8 mouse cellular contexts compared by ENCODE assay signal in genomic region chr8:127440161-127440833, GRCm38 (mm10).
A peak's percentile ranks its signal among the peaks of the same experiment; 100 is the strongest.
DNase-seq lines count a peak whose midpoint lies in the region; ATAC-seq lines count a peak whose summit lies in the region.

No protein-coding gene starts in this region.

- H3K9me3 ChIP-seq in midbrain, embryonic 14.5 days (ENCODE audit: control insufficient read depth, low read length): no peaks in the 10 kb centered on the region
- H3K9me3 ChIP-seq in midbrain, embryonic 13.5 days: no peaks in the 10 kb centered on the region
- no peaks in the 10 kb centered on the region for H3K9me3 ChIP-seq in forebrain, embryonic 14.5 days (replicated peaks; ENCODE audit: control insufficient read depth, low read length)
- H3K9me3 ChIP-seq in kidney, embryonic 15.5 days (replicated peaks): no peaks in the 10 kb centered on the region

- peaks cover 13% of the 10 kb centered on the region; the same call in 1 of the 2 replicates for H3K4me1 ChIP-seq in midbrain, embryonic 14.5 days (ENCODE audit: control insufficient read depth, insufficient read depth, low read length)
- peaks cover 24% of the 10 kb centered on the region for H3K4me1 ChIP-seq in midbrain, embryonic 13.5 days (replicated peaks)
- H3K4me1 ChIP-seq in forebrain, embryonic 14.5 days (ENCODE audit: control insufficient read depth, insufficient read depth, low read length): peaks cover 9% of the 10 kb centered on the region
- H3K4me1 ChIP-seq in kidney, embryonic 15.5 days: peaks cover 38% of the 10 kb centered on the region

- H3K4me2 ChIP-seq in midbrain, embryonic 14.5 days (ENCODE audit: low read length): no peak overlapping the region
- no peak overlapping the region for H3K4me2 ChIP-seq in midbrain, embryonic 13.5 days (replicated peaks)
- no peak overlapping the region for H3K4me2 ChIP-seq in forebrain, embryonic 14.5 days (ENCODE audit: low read length)
- peak overlapping the region; percentile 43 for H3K4me2 ChIP-seq in kidney, embryonic 15.5 days

- no peak for DNase-seq in midbrain, embryonic 14.5 days
- DNase-seq in forebrain, embryonic 14.5 days (ENCODE audit: low spot score): peak; percentile 23
- DNase-seq in spleen, postnatal 4 days (ENCODE audit: low spot score in 2 of 2): no peak
- no peak for DNase-seq in cerebellum, adult 9-11 months

- ATAC-seq in midbrain, embryonic 14.5 days (ENCODE audit: low FRiP score, low TSS enrichment): no peak
- no peak for ATAC-seq in midbrain, embryonic 13.5 days
- ATAC-seq in forebrain, embryonic 14.5 days: peak; percentile 19; the same call in 1 of the 2 replicates
- no peak; the same call in 1 of the 2 replicates for ATAC-seq in kidney, embryonic 15.5 days (replicated peaks; ENCODE audit: low FRiP score)
- peak; percentile 8; the same call in 1 of the 2 replicates for ATAC-seq in megakaryocyte, adult 5-6 weeks (ENCODE audit: poor library complexity, severe bottlenecking)
- ATAC-seq in activated CD4-positive, CD25-positive, alpha-beta regulatory T cell, adult 4 months: no peak

- no peak overlapping the region for H3K4me3 ChIP-seq in midbrain, embryonic 14.5 days (replicated peaks; ENCODE audit: low read depth, low read length)
- no peak overlapping the region for H3K4me3 ChIP-seq in midbrain, embryonic 13.5 days (replicated peaks)
- H3K4me3 ChIP-seq in forebrain, embryonic 14.5 days (ENCODE audit: low read depth, low read length): no peak overlapping the region
- peak overlapping the region; percentile 32 for H3K4me3 ChIP-seq in kidney, embryonic 15.5 days (replicated peaks)

- H3K27me3 ChIP-seq in midbrain, embryonic 14.5 days (ENCODE audit: control insufficient read depth, insufficient read depth, low read length): no peaks in the 10 kb centered on the region
- H3K27me3 ChIP-seq in midbrain, embryonic 13.5 days: no peaks in the 10 kb centered on the region
- H3K27me3 ChIP-seq in forebrain, embryonic 14.5 days (replicated peaks; ENCODE audit: control insufficient read depth, insufficient read depth, low read length): no peaks in the 10 kb centered on the region
- no peaks in the 10 kb centered on the region for H3K27me3 ChIP-seq in kidney, embryonic 15.5 days

- H3K36me3 ChIP-seq in midbrain, embryonic 14.5 days (ENCODE audit: control insufficient read depth, insufficient read depth, low read length): no peaks in the 10 kb centered on the region
- H3K36me3 ChIP-seq in midbrain, embryonic 13.5 days: no peaks in the 10 kb centered on the region; the same call in 1 of the 2 replicates
- H3K36me3 ChIP-seq in forebrain, embryonic 14.5 days (ENCODE audit: control insufficient read depth, insufficient read depth, low read length): no peaks in the 10 kb centered on the region
- H3K36me3 ChIP-seq in kidney, embryonic 15.5 days: peaks cover 10% of the 10 kb centered on the region; the same call in 1 of the 2 replicates

- H3K27ac ChIP-seq in midbrain, embryonic 14.5 days (replicated peaks; ENCODE audit: low read depth, low read length): peak overlapping the region; percentile 32; the same call in 1 of the 2 replicates
- H3K27ac ChIP-seq in midbrain, embryonic 13.5 days: no peak overlapping the region
- no peak overlapping the region for H3K27ac ChIP-seq in forebrain, embryonic 14.5 days (ENCODE audit: low read depth, low read length)
- peak overlapping the region; percentile 88 for H3K27ac ChIP-seq in kidney, embryonic 15.5 days

- no peak overlapping the region for H3K9ac ChIP-seq in midbrain, embryonic 14.5 days (replicated peaks; ENCODE audit: low read length)
- no peak overlapping the region for H3K9ac ChIP-seq in midbrain, embryonic 13.5 days (replicated peaks)
- no peak overlapping the region for H3K9ac ChIP-seq in forebrain, embryonic 14.5 days (ENCODE audit: low read length)
- H3K9ac ChIP-seq in kidney, embryonic 15.5 days: peak overlapping the region; percentile 21; the same call in 1 of the 2 replicates

- WGBS in midbrain, embryonic 14.5 days: 85% methylated on average over 9 of the region's 9 CpGs
- 85% methylated on average over 9 of the region's 9 CpGs for WGBS in midbrain, embryonic 13.5 days
- WGBS in forebrain, embryonic 14.5 days: 83% methylated on average over 9 of the region's 9 CpGs
- 78% methylated on average over 9 of the region's 9 CpGs for WGBS in kidney, embryonic 15.5 days

Comparison
In these comparisons a context has a peak if more than half of its experiments do, and no peak if none do; other contexts are left out.
1. H3K27ac ChIP-seq: peak in midbrain, embryonic 14.5 days (single experiment) and kidney, embryonic 15.5 days (single experiment); none in midbrain, embryonic 13.5 days (single experiment) and forebrain, embryonic 14.5 days (single experiment).
2. ATAC-seq: peak in forebrain, embryonic 14.5 days (single experiment) and megakaryocyte, adult 5-6 weeks (single experiment); none in midbrain, embryonic 14.5 days (single experiment), midbrain, embryonic 13.5 days (single experiment), kidney, embryonic 15.5 days (single experiment) and activated CD4-positive, CD25-positive, alpha-beta regulatory T cell, adult 4 months (single experiment).